Comparison of ENCODE assay signal across 9 mouse cellular contexts in the genomic region with DNA sequence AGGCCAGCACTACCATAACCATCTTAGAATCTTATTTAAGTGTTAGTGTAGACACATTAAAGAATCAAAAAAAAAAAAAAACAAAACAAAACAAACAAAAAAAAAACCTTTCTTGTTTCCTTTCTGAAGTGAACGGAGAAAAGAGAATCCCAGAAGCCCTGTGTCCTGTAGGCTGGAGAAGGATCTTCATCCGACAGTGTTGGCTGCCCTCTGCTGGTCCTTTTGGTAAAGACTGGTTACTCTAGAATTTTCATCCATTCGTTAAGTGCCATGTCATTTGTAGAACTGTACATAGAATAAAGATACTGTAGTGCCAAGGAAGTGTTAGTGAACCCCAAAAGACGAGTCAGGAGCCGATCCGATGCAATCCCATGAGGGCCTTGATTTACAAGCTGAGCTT. TPM values are rescaled to one million over a fixed set of nuclear protein-coding genes. Genes with fewer than 3 reads are reported as not detected.
A peak's percentile ranks its signal among the peaks of the same experiment; 100 is the strongest.
DNase-seq lines count a peak whose midpoint lies in the region; ATAC-seq lines count a peak whose summit lies in the region.
"Had no signal": no experiment of that assay in that cellular context is flagged by ENCODE, and none has a peak within 500 bp of the region (broad histone marks: within the 10 kb centered on the region; RNA-seq: fewer than 3 reads in every experiment).

No protein-coding gene starts in this region.

- no peaks in the 10 kb centered on the region for H3K27me3 ChIP-seq in splenic B cell, adult 2 months (ENCODE audit: control insufficient read depth, insufficient read depth, low read length, poor library complexity, severe bottlenecking)
- H3K27me3 ChIP-seq: limb, embryonic 15.5 days had no signal

- no peaks in the 10 kb centered on the region for H3K36me3 ChIP-seq in splenic B cell, adult 2 months (ENCODE audit: control insufficient read depth, insufficient read depth, low read length, poor library complexity, severe bottlenecking)
- H3K36me3 ChIP-seq: limb, embryonic 15.5 days had no signal

- ATAC-seq in megakaryocyte-erythroid progenitor cell, adult 5-6 weeks (replicated peaks; ENCODE audit: low FRiP score, low TSS enrichment, poor library complexity, severe bottlenecking): peak; percentile 95

- DNase-seq in cerebellum, adult 11 months: peak; percentile 15
- DNase-seq in cerebellum, adult 11-12 months: no peak
- peak; percentile 18 for DNase-seq in WW6 (ENCODE audit: low read depth, low spot score)
- DNase-seq in embryo, embryonic 11.5 days (ENCODE audit: low read depth, low spot score): peak; percentile 49
- peak; percentile 79 for DNase-seq in heart, postnatal 4 days
- DNase-seq in layer of hippocampus, postnatal 14 days (ENCODE audit: low spot score in 2 of 2): peak; percentile 58 to 78
- peak; percentile 30 for DNase-seq in splenic B cell, adult 2 months (ENCODE audit: low read depth, low spot score)

RNA-seq across cellular contexts. Expression of a gene that starts 29.0 kb away (rescaled TPM):
- 10 to 100 TPM; 17.0 to 18.9 TPM for total RNA-seq in heart, postnatal 4 days (2021)
- 10 to 100 TPM; 26.3 to 27.2 TPM for total RNA-seq in layer of hippocampus, postnatal 14 days (2021)
- 33.5 and 43.6 TPM in 2 replicates for total RNA-seq in megakaryocyte-erythroid progenitor cell, adult 5-6 weeks (2014; fragmentation: Nextera tagmentation)
- total RNA-seq in megakaryocyte-erythroid progenitor cell, adult 5-6 weeks (2017): 17.1 and 17.7 TPM in 2 replicates
